Comparison of ENCODE assay signal across 10 mouse cellular contexts in genomic region chr10:83062315-83062714, GRCm38 (mm10).
DNase-seq lines count a peak whose midpoint lies in the region; ATAC-seq and TF ChIP-seq lines count a peak whose summit lies in the region.
"Had no signal": no experiment of that assay in that cellular context is flagged by ENCODE, and none has a peak within 500 bp of the region (broad histone marks: within the 10 kb centered on the region; RNA-seq: fewer than 3 reads in every experiment).

No protein-coding gene starts in this region.

- no peak for ATAC-seq in midbrain, embryonic 13.5 days

- H3K9ac ChIP-seq in midbrain, embryonic 13.5 days (replicated peaks) = no peak overlapping the region
- H3K9ac ChIP-seq: embryonic facial prominence, embryonic 13.5 days; midbrain, embryonic 12.5 days; stomach, embryonic 15.5 days had no signal

- H3K27me3 ChIP-seq in thymus, adult 2 months (ENCODE audit: control insufficient read depth, insufficient read depth, low read length) = no peaks in the 10 kb centered on the region
- H3K27me3 ChIP-seq in midbrain, embryonic 13.5 days = no peaks in the 10 kb centered on the region
- H3K27me3 ChIP-seq: embryonic facial prominence, embryonic 13.5 days; midbrain, embryonic 12.5 days had no signal

- no peak overlapping the region for H3K4me2 ChIP-seq in midbrain, embryonic 13.5 days (replicated peaks)
- H3K4me2 ChIP-seq: embryonic facial prominence, embryonic 13.5 days; midbrain, embryonic 12.5 days; stomach, embryonic 15.5 days had no signal

- TF ChIP-seq CTCF in thymus, adult 2 months (IDR thresholded peaks at IDR 0.05; ENCODE audit: borderline replicate concordance, control insufficient read depth, extremely low read depth, insufficient read depth, low read length, poor library complexity) = no peak

- no peaks in the 10 kb centered on the region; the same call in 1 of the 2 replicates for H3K4me1 ChIP-seq in thymus, adult 2 months (replicated peaks; ENCODE audit: control insufficient read depth, insufficient read depth, low read length)
- H3K4me1 ChIP-seq in midbrain, embryonic 13.5 days (replicated peaks) = peaks cover 22% of the 10 kb centered on the region

- intact Hi-C loops in heart, postnatal 10 days (cut with DNase I) = no loop called here

- DNase-seq in layer of hippocampus, adult 11-12 months (ENCODE audit: low spot score) = peak; percentile 71
- DNase-seq in layer of hippocampus, adult 9-10 months (ENCODE audit: low spot score) = no peak
- peak; percentile 75 to 78 for DNase-seq in cerebellum, postnatal 36 days
- DNase-seq in heart, postnatal 10 days = peak; percentile 48 to 53
- peak; percentile 87 to 88 for DNase-seq in right cerebral cortex, postnatal 10 days (ENCODE audit: low spot score in 2 of 2)
- no peak for DNase-seq in thymus, adult 2 months

- no peaks in the 10 kb centered on the region for H3K36me3 ChIP-seq in thymus, adult 2 months (ENCODE audit: control insufficient read depth, insufficient read depth, low read length)
- no peaks in the 10 kb centered on the region for H3K36me3 ChIP-seq in midbrain, embryonic 13.5 days
- H3K36me3 ChIP-seq: embryonic facial prominence, embryonic 13.5 days; midbrain, embryonic 12.5 days; stomach, embryonic 15.5 days had no signal

- H3K4me3 ChIP-seq in thymus, adult 2 months (ENCODE audit: control insufficient read depth, insufficient read depth, low read length) = no peak overlapping the region
- no peak overlapping the region for H3K4me3 ChIP-seq in midbrain, embryonic 13.5 days (replicated peaks)
- H3K4me3 ChIP-seq: embryonic facial prominence, embryonic 13.5 days; midbrain, embryonic 12.5 days; stomach, embryonic 15.5 days had no signal

- WGBS in thymus, adult 2 months = 91% methylated on average over 9 of the region's 9 CpGs
- 82% methylated on average over 9 of the region's 9 CpGs for WGBS in midbrain, embryonic 13.5 days

- H3K9me3 ChIP-seq in midbrain, embryonic 13.5 days = no peaks in the 10 kb centered on the region
- H3K9me3 ChIP-seq: embryonic facial prominence, embryonic 13.5 days; midbrain, embryonic 12.5 days; stomach, embryonic 15.5 days had no signal

- no peak for TF ChIP-seq POLR2A in thymus, adult 2 months (IDR thresholded peaks at IDR 0.05; ENCODE audit: control insufficient read depth, extremely low read depth, insufficient read depth, low read length, poor library complexity)

- H3K27ac ChIP-seq in thymus, adult 2 months (ENCODE audit: control insufficient read depth, insufficient read depth, low read length) = no peak overlapping the region
- no peak overlapping the region for H3K27ac ChIP-seq in midbrain, embryonic 13.5 days
- H3K27ac ChIP-seq: embryonic facial prominence, embryonic 13.5 days; midbrain, embryonic 12.5 days; stomach, embryonic 15.5 days had no signal

Comparison
In these comparisons a context has a peak if more than half of its experiments do, and no peak if none do; other contexts are left out.
1. DNase-seq: peak in layer of hippocampus, adult 11-12 months (single experiment), cerebellum, postnatal 36 days (2 of 2), heart, postnatal 10 days (2 of 2) and right cerebral cortex, postnatal 10 days (2 of 2); none in layer of hippocampus, adult 9-10 months (single experiment) and thymus, adult 2 months (single experiment).